Mouse (Mus musculus): ENCODE results near the gene Mical1. TPM values are rescaled to one million over a fixed set of nuclear protein-coding genes. Genes with fewer than 3 reads are reported as not detected.
A peak's percentile ranks its signal among the peaks of the same experiment; 100 is the strongest.

Mical1 gene
- polyA plus RNA-seq, 1 experiment from 2014 or later, result 31.1 TPM

- 90% methylated on average over 9 of the region's 9 CpGs for WGBS (ENCODE audit: insufficient replicate concordance)
- H3K36me3 ChIP-seq (ENCODE audit: control insufficient read depth, insufficient read depth, low read length), result peaks cover 10% of the 10 kb centered on the region
- H3K9me3 ChIP-seq (replicated peaks; ENCODE audit: control insufficient read depth, low read length), result no peaks in the 10 kb centered on the region
- H3K4me2 ChIP-seq, result no peak overlapping the region
- no peak for ATAC-seq (replicated peaks; ENCODE audit: insufficient number of reproducible peaks, low FRiP score, low TSS enrichment)
- no peak overlapping the region for H3K4me3 ChIP-seq (ENCODE audit: low read depth, low read length)
- no peaks in the 10 kb centered on the region for H3K27me3 ChIP-seq (ENCODE audit: control insufficient read depth, insufficient read depth, low read length)
- H3K4me1 ChIP-seq (ENCODE audit: control insufficient read depth, insufficient read depth, low read length), result peaks cover 15% of the 10 kb centered on the region
- no peak overlapping the region for H3K9ac ChIP-seq (ENCODE audit: low read depth, low read length)
- no peak overlapping the region for H3K27ac ChIP-seq (ENCODE audit: low read depth, low read length)
Measured at GRCm38 (mm10) chr10:41451656-41452055, 24.5 kb upstream of the Mical1 start.

- Histone ChIP-seq H3K4me1 (ENCODE audit: control insufficient read depth, insufficient read depth, low read length) (peaks cover 17% of the 10 kb centered on the region), H3K27ac (ENCODE audit: low read depth, low read length) (no peak overlapping the region), H3K27me3 (ENCODE audit: control insufficient read depth, insufficient read depth, low read length) (no peaks in the 10 kb centered on the region), H3K9ac (ENCODE audit: low read depth, low read length) (no peak overlapping the region), H3K36me3 (ENCODE audit: control insufficient read depth, insufficient read depth, low read length) (peaks cover 10% of the 10 kb centered on the region), H3K9me3 (replicated peaks; ENCODE audit: control insufficient read depth, low read length) (no peaks in the 10 kb centered on the region), H3K4me3 (ENCODE audit: low read depth, low read length) (no peak overlapping the region), H3K4me2 (no peak overlapping the region)
- WGBS (ENCODE audit: insufficient replicate concordance), result 91% methylated on average over 3 of the region's 3 CpGs
- no peak for ATAC-seq (replicated peaks; ENCODE audit: insufficient number of reproducible peaks, low FRiP score, low TSS enrichment)
Measured at GRCm38 (mm10) chr10:41452791-41453190, 23.3 kb upstream of the Mical1 start.

- no peak overlapping the region for H3K9ac ChIP-seq (ENCODE audit: low read depth, low read length)
- WGBS (ENCODE audit: insufficient replicate concordance), result 59% methylated on average over 4 of the region's 4 CpGs
- H3K36me3 ChIP-seq (ENCODE audit: control insufficient read depth, insufficient read depth, low read length), result peaks cover 9% of the 10 kb centered on the region
- H3K9me3 ChIP-seq (replicated peaks; ENCODE audit: control insufficient read depth, low read length), result no peaks in the 10 kb centered on the region
- H3K27ac ChIP-seq (ENCODE audit: low read depth, low read length), result no peak overlapping the region
- ATAC-seq (replicated peaks; ENCODE audit: insufficient number of reproducible peaks, low FRiP score, low TSS enrichment), result no peak
- H3K4me1 ChIP-seq (ENCODE audit: control insufficient read depth, insufficient read depth, low read length), result peaks cover 17% of the 10 kb centered on the region
- no peak overlapping the region for H3K4me3 ChIP-seq (ENCODE audit: low read depth, low read length)
- H3K4me2 ChIP-seq, result no peak overlapping the region
- no peaks in the 10 kb centered on the region for H3K27me3 ChIP-seq (ENCODE audit: control insufficient read depth, insufficient read depth, low read length)
Measured at GRCm38 (mm10) chr10:41459990-41460389, 16.1 kb upstream of the Mical1 start.

GRCm38 (mm10) chr10:41460501-41460900 is 15.6 kb upstream of the Mical1 start:
- Histone ChIP-seq H3K27ac (ENCODE audit: low read depth, low read length) (no peak overlapping the region), H3K9me3 (replicated peaks; ENCODE audit: control insufficient read depth, low read length) (no peaks in the 10 kb centered on the region), H3K27me3 (ENCODE audit: control insufficient read depth, insufficient read depth, low read length) (no peaks in the 10 kb centered on the region), H3K36me3 (ENCODE audit: control insufficient read depth, insufficient read depth, low read length) (peaks cover 9% of the 10 kb centered on the region), H3K9ac (ENCODE audit: low read depth, low read length) (no peak overlapping the region), H3K4me2 (no peak overlapping the region), H3K4me1 (ENCODE audit: control insufficient read depth, insufficient read depth, low read length) (peaks cover 17% of the 10 kb centered on the region), H3K4me3 (ENCODE audit: low read depth, low read length) (no peak overlapping the region)
- no peak for ATAC-seq (replicated peaks; ENCODE audit: insufficient number of reproducible peaks, low FRiP score, low TSS enrichment)
- 11% methylated on average over 2 of the region's 2 CpGs for WGBS (ENCODE audit: insufficient replicate concordance)

- no peak for ATAC-seq (replicated peaks; ENCODE audit: insufficient number of reproducible peaks, low FRiP score, low TSS enrichment)
- H3K4me1 ChIP-seq (ENCODE audit: control insufficient read depth, insufficient read depth, low read length), result peaks cover 14% of the 10 kb centered on the region
- no peaks in the 10 kb centered on the region for H3K27me3 ChIP-seq (ENCODE audit: control insufficient read depth, insufficient read depth, low read length)
- no peak overlapping the region for H3K9ac ChIP-seq (ENCODE audit: low read depth, low read length)
- H3K36me3 ChIP-seq (ENCODE audit: control insufficient read depth, insufficient read depth, low read length), result peaks cover 9% of the 10 kb centered on the region
- H3K4me2 ChIP-seq, result no peak overlapping the region
- no peak overlapping the region for H3K27ac ChIP-seq (ENCODE audit: low read depth, low read length)
- no peak overlapping the region for H3K4me3 ChIP-seq (ENCODE audit: low read depth, low read length)
- WGBS (ENCODE audit: insufficient replicate concordance), result 89% methylated on average over 3 of the region's 3 CpGs
- H3K9me3 ChIP-seq (replicated peaks; ENCODE audit: control insufficient read depth, low read length), result no peaks in the 10 kb centered on the region
Measured at GRCm38 (mm10) chr10:41461057-41461722, 14.9 kb upstream of the Mical1 start.

GRCm38 (mm10) chr10:41464401-41464955 is 11.6 kb upstream of the Mical1 start:
- WGBS (ENCODE audit: insufficient replicate concordance), result 51% methylated on average over 15 of the region's 15 CpGs
- H3K4me2 ChIP-seq, result no peak overlapping the region

GRCm38 (mm10) chr10:41467325-41467724 is 8.8 kb upstream of the Mical1 start:
- 48% methylated on average over 6 of the region's 6 CpGs for WGBS (ENCODE audit: insufficient replicate concordance)
- no peak overlapping the region for H3K9ac ChIP-seq (ENCODE audit: low read depth, low read length)

More at GRCm38 (mm10) chr10:41464401-41464955, 11.6 kb upstream of the Mical1 start:
- Histone ChIP-seq H3K4me3 (ENCODE audit: low read depth, low read length) (no peak overlapping the region), H3K36me3 (ENCODE audit: control insufficient read depth, insufficient read depth, low read length) (peaks cover 12% of the 10 kb centered on the region), H3K27me3 (ENCODE audit: control insufficient read depth, insufficient read depth, low read length) (no peaks in the 10 kb centered on the region), H3K27ac (ENCODE audit: low read depth, low read length) (no peak overlapping the region), H3K9me3 (replicated peaks; ENCODE audit: control insufficient read depth, low read length) (no peaks in the 10 kb centered on the region), H3K4me1 (ENCODE audit: control insufficient read depth, insufficient read depth, low read length) (peaks cover 9% of the 10 kb centered on the region), H3K9ac (ENCODE audit: low read depth, low read length) (no peak overlapping the region)
- no peak for ATAC-seq (replicated peaks; ENCODE audit: insufficient number of reproducible peaks, low FRiP score, low TSS enrichment)

GRCm38 (mm10) chr10:41470693-41471092 is 5.4 kb upstream of the Mical1 start:
- H3K9me3 ChIP-seq (replicated peaks; ENCODE audit: control insufficient read depth, low read length), result no peaks in the 10 kb centered on the region
- no peak overlapping the region for H3K9ac ChIP-seq (ENCODE audit: low read depth, low read length)
- no peak for ATAC-seq (replicated peaks; ENCODE audit: insufficient number of reproducible peaks, low FRiP score, low TSS enrichment)
- peaks cover 20% of the 10 kb centered on the region for H3K4me1 ChIP-seq (ENCODE audit: control insufficient read depth, insufficient read depth, low read length)
- WGBS (ENCODE audit: insufficient replicate concordance), result 86% methylated on average over 3 of the region's 3 CpGs
- H3K4me2 ChIP-seq, result no peak overlapping the region
- no peak overlapping the region for H3K4me3 ChIP-seq (ENCODE audit: low read depth, low read length)
- H3K36me3 ChIP-seq (ENCODE audit: control insufficient read depth, insufficient read depth, low read length), result peaks cover 2% of the 10 kb centered on the region; the same call in 1 of the 2 replicates
- no peaks in the 10 kb centered on the region for H3K27me3 ChIP-seq (ENCODE audit: control insufficient read depth, insufficient read depth, low read length)
- no peak overlapping the region for H3K27ac ChIP-seq (ENCODE audit: low read depth, low read length)

More at GRCm38 (mm10) chr10:41467325-41467724, 8.8 kb upstream of the Mical1 start:
- no peak overlapping the region for H3K27ac ChIP-seq (ENCODE audit: low read depth, low read length)
- H3K4me3 ChIP-seq (ENCODE audit: low read depth, low read length), result no peak overlapping the region
- ATAC-seq (replicated peaks; ENCODE audit: insufficient number of reproducible peaks, low FRiP score, low TSS enrichment), result no peak
- peaks cover 12% of the 10 kb centered on the region for H3K36me3 ChIP-seq (ENCODE audit: control insufficient read depth, insufficient read depth, low read length)
- no peaks in the 10 kb centered on the region for H3K4me1 ChIP-seq (ENCODE audit: control insufficient read depth, insufficient read depth, low read length)
- no peaks in the 10 kb centered on the region for H3K9me3 ChIP-seq (replicated peaks; ENCODE audit: control insufficient read depth, low read length)
- no peak overlapping the region for H3K4me2 ChIP-seq
- H3K27me3 ChIP-seq (ENCODE audit: control insufficient read depth, insufficient read depth, low read length), result no peaks in the 10 kb centered on the region

- Histone ChIP-seq H3K9me3 (replicated peaks; ENCODE audit: control insufficient read depth, low read length) (no peaks in the 10 kb centered on the region), H3K27me3 (ENCODE audit: control insufficient read depth, insufficient read depth, low read length) (no peaks in the 10 kb centered on the region), H3K36me3 (ENCODE audit: control insufficient read depth, insufficient read depth, low read length) (peaks cover 2% of the 10 kb centered on the region; the same call in 1 of the 2 replicates), H3K4me2 (no peak overlapping the region), H3K4me1 (ENCODE audit: control insufficient read depth, insufficient read depth, low read length) (peaks cover 29% of the 10 kb centered on the region), H3K9ac (ENCODE audit: low read depth, low read length) (no peak overlapping the region), H3K27ac (ENCODE audit: low read depth, low read length) (0 out of 2 replicates have a peak overlapping the region, but pooled peaks have one; percentile 15), H3K4me3 (ENCODE audit: low read depth, low read length) (no peak overlapping the region)
- ATAC-seq (replicated peaks; ENCODE audit: insufficient number of reproducible peaks, low FRiP score, low TSS enrichment), result no peak
Measured at GRCm38 (mm10) chr10:41472534-41472933, 3.6 kb upstream of the Mical1 start.

Measured in heart, embryonic 11.5 days (tissue).